Mouse (Mus musculus): ENCODE results near the gene Tmeff2. TPM values are rescaled to one million over a fixed set of nuclear protein-coding genes. Genes with fewer than 3 reads are reported as not detected.
A peak's percentile ranks its signal among the peaks of the same experiment; 100 is the strongest.

Tmeff2 gene
- polyA plus RNA-seq, 1 experiment from 2014 or later, result 3.0 TPM

GRCm38 (mm10) chr1:50972509-50973436, 72.3 kb downstream of the Tmeff2 start:
- no peaks in the 10 kb centered on the region for H3K4me1 ChIP-seq (ENCODE audit: insufficient read depth, low read depth, low read length)
- no peaks in the 10 kb centered on the region for H3K27me3 ChIP-seq (replicated peaks; ENCODE audit: insufficient read depth, low read length)
- 78% methylated on average over 6 of the region's 6 CpGs for WGBS
- ATAC-seq (no peak), DNase-seq (ENCODE audit: low spot score) (no peak)
- H3K4me3 ChIP-seq (ENCODE audit: low read depth, low read length), result no peak overlapping the region
- no peak overlapping the region for H3K27ac ChIP-seq (ENCODE audit: low read length)
- no peak overlapping the region for H3K4me2 ChIP-seq (replicated peaks; ENCODE audit: low read depth, low read length)
- H3K9me3 ChIP-seq (ENCODE audit: low read length), result no peaks in the 10 kb centered on the region
- H3K9ac ChIP-seq (replicated peaks; ENCODE audit: low read depth), result no peak overlapping the region
- TF ChIP-seq CTCF (IDR thresholded peaks at IDR 0.05), result no peak
- TF ChIP-seq EP300 (IDR thresholded peaks at IDR 0.05), result no peak
- no peaks in the 10 kb centered on the region for H3K36me3 ChIP-seq (ENCODE audit: insufficient read depth, low read length)

DNA sequence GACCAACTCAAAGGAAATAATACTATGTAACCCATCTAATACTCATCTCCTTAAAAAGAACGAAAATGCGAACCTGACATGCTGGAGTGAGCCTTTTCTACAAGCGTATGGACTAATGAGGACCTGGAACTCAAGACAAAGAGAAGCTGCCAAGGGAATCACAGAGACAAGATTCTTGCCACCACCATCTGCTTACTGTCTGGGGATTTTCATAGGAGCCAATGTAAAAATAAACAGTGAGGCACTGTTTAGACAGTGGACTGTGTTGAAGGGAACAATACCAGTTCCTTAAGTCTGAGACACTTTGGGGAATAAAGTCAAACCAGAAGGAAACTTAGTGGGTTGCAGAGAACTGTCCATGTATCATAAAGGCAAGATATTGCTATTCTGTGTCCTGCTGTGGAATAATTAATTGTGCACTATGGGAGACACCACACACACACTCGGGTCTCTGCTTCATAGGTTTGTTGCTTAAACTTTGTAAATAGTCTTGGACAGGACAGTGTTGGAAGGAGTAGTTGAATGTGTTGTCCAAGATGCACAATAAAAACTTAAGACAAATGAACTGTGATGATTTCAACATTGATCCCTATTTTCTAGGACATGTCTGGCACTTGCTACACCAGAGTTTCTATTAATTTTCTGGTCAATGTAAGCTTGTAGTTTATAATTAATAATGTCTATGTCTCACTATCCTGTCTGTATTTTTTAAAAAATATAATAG, 79.1 kb downstream of the Tmeff2 start:
- H3K9me3 ChIP-seq (ENCODE audit: low read length), result no peaks in the 10 kb centered on the region
- H3K27ac ChIP-seq (ENCODE audit: low read length), result no peak overlapping the region
- DNase-seq (ENCODE audit: low spot score) (peak; percentile 52), ATAC-seq (peak; percentile 26; the same call in 1 of the 2 replicates)
- no peak for TF ChIP-seq CTCF (IDR thresholded peaks at IDR 0.05)
- no peak for TF ChIP-seq EP300 (IDR thresholded peaks at IDR 0.05)
- no peak overlapping the region for H3K4me3 ChIP-seq (ENCODE audit: low read depth, low read length)
- H3K9ac ChIP-seq (replicated peaks; ENCODE audit: low read depth), result no peak overlapping the region
- H3K4me2 ChIP-seq (replicated peaks; ENCODE audit: low read depth, low read length), result no peak overlapping the region
- no peaks in the 10 kb centered on the region for H3K4me1 ChIP-seq (ENCODE audit: insufficient read depth, low read depth, low read length)
- no peaks in the 10 kb centered on the region for H3K36me3 ChIP-seq (ENCODE audit: insufficient read depth, low read length)
- no peaks in the 10 kb centered on the region for H3K27me3 ChIP-seq (replicated peaks; ENCODE audit: insufficient read depth, low read length)
- WGBS, result 57% methylated on average over 4 of the region's 4 CpGs

DNA sequence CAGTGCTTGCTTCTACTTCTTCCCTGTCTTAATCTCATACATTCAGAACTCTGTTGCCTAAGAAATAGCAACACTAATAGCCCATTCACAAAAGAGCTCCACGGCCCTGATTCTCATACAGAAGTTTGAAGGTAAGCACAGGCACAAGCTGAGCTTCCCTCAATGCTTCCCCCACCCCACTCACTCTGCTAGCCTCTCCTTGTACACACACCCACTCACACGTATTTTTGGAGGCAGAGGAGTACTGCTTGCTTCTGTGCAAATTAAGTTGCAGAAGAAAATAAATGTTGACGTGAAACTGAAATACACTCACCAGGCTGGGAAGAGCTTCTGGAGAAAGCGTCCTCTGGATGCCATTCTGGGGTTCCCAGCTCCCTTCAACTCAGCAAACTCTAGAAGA, 80.1 kb downstream of the Tmeff2 start:
- TF ChIP-seq EP300 (IDR thresholded peaks at IDR 0.05), result no peak
- TF ChIP-seq CTCF (IDR thresholded peaks at IDR 0.05), result no peak

GRCm38 (mm10) chr1:50981151-50981828, 80.8 kb downstream of the Tmeff2 start:
- Histone ChIP-seq H3K4me2 (replicated peaks; ENCODE audit: low read depth, low read length) (no peak overlapping the region), H3K4me1 (ENCODE audit: insufficient read depth, low read depth, low read length) (no peaks in the 10 kb centered on the region), H3K27me3 (replicated peaks; ENCODE audit: insufficient read depth, low read length) (no peaks in the 10 kb centered on the region), H3K9me3 (ENCODE audit: low read length) (no peaks in the 10 kb centered on the region), H3K36me3 (ENCODE audit: insufficient read depth, low read length) (no peaks in the 10 kb centered on the region), H3K9ac (replicated peaks; ENCODE audit: low read depth) (no peak overlapping the region), H3K27ac (ENCODE audit: low read length) (no peak overlapping the region), H3K4me3 (ENCODE audit: low read depth, low read length) (no peak overlapping the region)
- 51% methylated on average over 7 of the region's 7 CpGs for WGBS
- TF ChIP-seq CTCF (IDR thresholded peaks at IDR 0.05) (no peak), EP300 (IDR thresholded peaks at IDR 0.05) (peak; percentile 19; the same call in 1 of the 2 replicates)
- DNase-seq (ENCODE audit: low spot score) (peak; percentile 64), ATAC-seq (peak; percentile 19; the same call in 1 of the 2 replicates)

More for the DNA sequence above, 80.1 kb downstream of the Tmeff2 start:
- ATAC-seq (no peak), DNase-seq (ENCODE audit: low spot score) (no peak)
- Histone ChIP-seq H3K27ac (ENCODE audit: low read length) (no peak overlapping the region), H3K9me3 (ENCODE audit: low read length) (no peaks in the 10 kb centered on the region), H3K4me3 (ENCODE audit: low read depth, low read length) (no peak overlapping the region), H3K27me3 (replicated peaks; ENCODE audit: insufficient read depth, low read length) (no peaks in the 10 kb centered on the region), H3K36me3 (ENCODE audit: insufficient read depth, low read length) (no peaks in the 10 kb centered on the region), H3K4me2 (replicated peaks; ENCODE audit: low read depth, low read length) (no peak overlapping the region), H3K9ac (replicated peaks; ENCODE audit: low read depth) (no peak overlapping the region), H3K4me1 (ENCODE audit: insufficient read depth, low read depth, low read length) (no peaks in the 10 kb centered on the region)
- 57% methylated on average over 4 of the region's 4 CpGs for WGBS

GRCm38 (mm10) chr1:50990661-50991060, 90.2 kb downstream of the Tmeff2 start:
- Histone ChIP-seq H3K9me3 (ENCODE audit: low read length) (no peaks in the 10 kb centered on the region), H3K4me1 (ENCODE audit: insufficient read depth, low read depth, low read length) (no peaks in the 10 kb centered on the region), H3K4me3 (ENCODE audit: low read depth, low read length) (no peak overlapping the region), H3K27ac (ENCODE audit: low read length) (no peak overlapping the region), H3K9ac (replicated peaks; ENCODE audit: low read depth) (no peak overlapping the region), H3K36me3 (ENCODE audit: insufficient read depth, low read length) (no peaks in the 10 kb centered on the region), H3K27me3 (replicated peaks; ENCODE audit: insufficient read depth, low read length) (no peaks in the 10 kb centered on the region), H3K4me2 (replicated peaks; ENCODE audit: low read depth, low read length) (no peak overlapping the region)
- TF ChIP-seq CTCF (IDR thresholded peaks at IDR 0.05) (no peak), EP300 (IDR thresholded peaks at IDR 0.05) (no peak)
- DNase-seq (ENCODE audit: low spot score), result no peak
- 50% methylated on average over 2 of the region's 2 CpGs for WGBS
- no peak for ATAC-seq

DNA sequence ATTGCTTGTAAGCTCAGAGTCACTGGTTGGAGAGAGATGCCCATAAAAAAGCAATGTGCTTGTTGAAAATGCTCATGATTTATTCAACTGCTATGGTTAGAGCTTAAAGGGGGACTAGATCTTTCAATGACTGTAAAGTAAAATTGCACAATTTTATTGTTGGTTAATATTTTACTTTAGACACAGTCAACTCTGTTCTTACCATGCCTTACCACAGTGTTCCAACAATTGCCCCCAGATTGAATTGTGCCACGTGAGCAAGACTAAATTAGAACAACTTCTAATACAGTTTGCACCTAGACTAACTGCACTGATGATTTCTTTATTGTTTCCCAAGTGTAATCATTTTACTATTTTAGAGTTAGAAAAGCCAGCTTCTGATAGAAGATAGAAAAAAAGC, 94.1 kb downstream of the Tmeff2 start:
- Histone ChIP-seq H3K4me2 (replicated peaks; ENCODE audit: low read depth, low read length) (no peak overlapping the region), H3K27me3 (replicated peaks; ENCODE audit: insufficient read depth, low read length) (no peaks in the 10 kb centered on the region), H3K36me3 (ENCODE audit: insufficient read depth, low read length) (no peaks in the 10 kb centered on the region), H3K4me1 (ENCODE audit: insufficient read depth, low read depth, low read length) (no peaks in the 10 kb centered on the region), H3K27ac (ENCODE audit: low read length) (no peak overlapping the region), H3K9ac (replicated peaks; ENCODE audit: low read depth) (no peak overlapping the region), H3K4me3 (ENCODE audit: low read depth, low read length) (no peak overlapping the region), H3K9me3 (ENCODE audit: low read length) (no peaks in the 10 kb centered on the region)
- no peak for DNase-seq (ENCODE audit: low spot score)
- WGBS, result 78% methylated on average over 1 of the region's 1 CpGs
- TF ChIP-seq EP300 (IDR thresholded peaks at IDR 0.05) (no peak), CTCF (IDR thresholded peaks at IDR 0.05) (no peak)
- no peak for ATAC-seq
